Mouse (Mus musculus): ENCODE data around the gene Tnfrsf1a. TPM values are rescaled to one million over a fixed set of nuclear protein-coding genes. Genes with fewer than 3 reads are reported as not detected.

Tnfrsf1a gene
- total RNA-seq, 2 experiments from 2014 or later, result 25.8 to 26.2 TPM

- intact Hi-C loops (cut with DNase I), result loop anchor here (2.0 kb wide), 1 partner anchor 31 kb away; no protein-coding TSS in a partner anchor
- DNase-seq, result peak; percentile 59
- Histone ChIP-seq H3K27ac (no peak overlapping the region), H3K4me3 (no peak overlapping the region)
- peak; percentile 3; the same call in 1 of the 2 replicates for TF ChIP-seq CTCF (IDR thresholded peaks at IDR 0.05)
These were observed 12.5 kb downstream of the Tnfrsf1a start for GRCm38 (mm10) chr6:125361467-125362291.

GRCm38 (mm10) chr6:125363021-125363420, 13.9 kb downstream of the Tnfrsf1a start:
- no peak for TF ChIP-seq CTCF (IDR thresholded peaks at IDR 0.05)
- Histone ChIP-seq H3K4me3 (no peak overlapping the region), H3K27ac (no peak overlapping the region)
- DNase-seq, result no peak
- intact Hi-C loops (cut with DNase I), result loop anchor here (2.0 kb wide), 1 partner anchor 32 kb away; no protein-coding TSS in a partner anchor

- intact Hi-C loops (cut with DNase I), result loop anchor here (2.0 kb wide), 2 partner anchors 33 to 89 kb away; no protein-coding TSS in a partner anchor
- no peak overlapping the region for H3K4me3 ChIP-seq
- DNase-seq, result no peak
These were observed 14.5 kb downstream of the Tnfrsf1a start for GRCm38 (mm10) chr6:125363451-125364242.

GRCm38 (mm10) chr6:125364448-125364847, 15.3 kb downstream of the Tnfrsf1a start:
- intact Hi-C loops (cut with DNase I), result loop anchor here (2.0 kb wide), 1 partner anchor 90 kb away; no protein-coding TSS in a partner anchor
- peak; percentile 57 for TF ChIP-seq CTCF (IDR thresholded peaks at IDR 0.05)
- no peak overlapping the region for H3K27ac ChIP-seq
- no peak for DNase-seq
- H3K4me3 ChIP-seq, result no peak overlapping the region

More at GRCm38 (mm10) chr6:125363451-125364242, 14.5 kb downstream of the Tnfrsf1a start:
- H3K27ac ChIP-seq, result no peak overlapping the region
- TF ChIP-seq CTCF (IDR thresholded peaks at IDR 0.05), result peak; percentile 20; the same call in 1 of the 2 replicates

GRCm38 (mm10) chr6:125365522-125365921, 16.4 kb downstream of the Tnfrsf1a start:
- TF ChIP-seq CTCF (IDR thresholded peaks at IDR 0.05), result no peak
- DNase-seq, result no peak
- Histone ChIP-seq H3K27ac (no peak overlapping the region), H3K4me3 (no peak overlapping the region)
- intact Hi-C loops (cut with DNase I), result loop anchor here (2.0 kb wide), 1 partner anchor 91 kb away; no protein-coding TSS in a partner anchor

- no peak overlapping the region for H3K27ac ChIP-seq
- TF ChIP-seq CTCF (IDR thresholded peaks at IDR 0.05), result peak; percentile 55
- no peak for DNase-seq
- intact Hi-C loops (cut with DNase I), result no loop called here
- no peak overlapping the region for H3K4me3 ChIP-seq
These were observed 17.0 kb downstream of the Tnfrsf1a start for GRCm38 (mm10) chr6:125366133-125366532.

- H3K27ac ChIP-seq, result no peak overlapping the region
- intact Hi-C loops (cut with DNase I), result no loop called here
- no peak for TF ChIP-seq CTCF (IDR thresholded peaks at IDR 0.05)
- no peak overlapping the region for H3K4me3 ChIP-seq
- DNase-seq, result no peak
These were observed 18.7 kb downstream of the Tnfrsf1a start for GRCm38 (mm10) chr6:125367758-125368371.

GRCm38 (mm10) chr6:125377042-125377441, 27.9 kb downstream of the Tnfrsf1a start:
- Histone ChIP-seq H3K4me3 (no peak overlapping the region), H3K27ac (no peak overlapping the region)
- no peak for TF ChIP-seq CTCF (IDR thresholded peaks at IDR 0.05)
- intact Hi-C loops (cut with DNase I), result no loop called here
- no peak for DNase-seq

- TF ChIP-seq CTCF (IDR thresholded peaks at IDR 0.05), result no peak
- DNase-seq, result peak; percentile 72
- no peak overlapping the region for H3K4me3 ChIP-seq
- intact Hi-C loops (cut with DNase I), result no loop called here
- H3K27ac ChIP-seq, result no peak overlapping the region
These were observed 28.7 kb downstream of the Tnfrsf1a start for GRCm38 (mm10) chr6:125377582-125378451.

- Histone ChIP-seq H3K27ac (no peak overlapping the region), H3K4me3 (no peak overlapping the region)
- intact Hi-C loops (cut with DNase I), result no loop called here
- no peak for DNase-seq
- TF ChIP-seq CTCF (IDR thresholded peaks at IDR 0.05), result no peak
These were observed 29.5 kb downstream of the Tnfrsf1a start for GRCm38 (mm10) chr6:125378621-125379020.

- DNase-seq, result no peak
- H3K4me3 ChIP-seq, result peak overlapping the region; percentile 58; the same call in 1 of the 2 replicates
- no peak overlapping the region for H3K27ac ChIP-seq
- intact Hi-C loops (cut with DNase I), result no loop called here
- TF ChIP-seq CTCF (IDR thresholded peaks at IDR 0.05), result no peak
These were observed 30.6 kb downstream of the Tnfrsf1a start for GRCm38 (mm10) chr6:125379781-125380180.
